Mouse (Mus musculus) left cerebral cortex, postnatal 14 days (tissue): ENCODE measurements around the gene Snx12. TPM values are rescaled to one million over a fixed set of nuclear protein-coding genes. Genes with fewer than 3 reads are reported as not detected.
A peak's percentile ranks its signal among the peaks of the same experiment; 100 is the strongest.

Experiments used
- DNase-seq, 2 experiments: peaks; one replicate each; pipeline ENCODE4 v3.0.0; 2021 to 2022; ENCODE audit warnings: low spot score in 2 of 2, mixed read lengths in 1 of 2
- intact Hi-C: fragments of 180-260 bp; cut with DNase I; formaldehyde crosslinking; loops from one replicate; pipeline ENCODE4 v1.15.1; 2025
- long read RNA-seq, 2 experiments: library from polyadenylated mRNA; stranded (forward); transcript quantifications; one replicate each; pipeline ENCODE4 v2.0.0; 2021
- total RNA-seq, 2 experiments: library from RNA; stranded (reverse); gene quantifications; 2 replicates each; pipeline ENCODE4 v1.2.3; 2021

Snx12 gene
- total RNA-seq: 10 to 100 TPM; 61.7 to 73.7 TPM
- long read RNA-seq, experiment 1, transcript Snx12-204 (6 exons, 1,114 nt): major isoform, 7 of 15 reads
- long read RNA-seq, experiment 1, partial matches to known transcripts: 2 of 15 reads
- long read RNA-seq, experiment 1, other reads (novel, unspliced or antisense): 4 of 15 reads
- long read RNA-seq, experiment 2, transcript Snx12-202 (4 exons, 2,415 nt): major isoform, 5 of 17 reads
- long read RNA-seq, experiment 2, partial matches to known transcripts: 2 of 17 reads
- long read RNA-seq, experiment 2, other reads (novel, unspliced or antisense): 5 of 17 reads

DNA sequence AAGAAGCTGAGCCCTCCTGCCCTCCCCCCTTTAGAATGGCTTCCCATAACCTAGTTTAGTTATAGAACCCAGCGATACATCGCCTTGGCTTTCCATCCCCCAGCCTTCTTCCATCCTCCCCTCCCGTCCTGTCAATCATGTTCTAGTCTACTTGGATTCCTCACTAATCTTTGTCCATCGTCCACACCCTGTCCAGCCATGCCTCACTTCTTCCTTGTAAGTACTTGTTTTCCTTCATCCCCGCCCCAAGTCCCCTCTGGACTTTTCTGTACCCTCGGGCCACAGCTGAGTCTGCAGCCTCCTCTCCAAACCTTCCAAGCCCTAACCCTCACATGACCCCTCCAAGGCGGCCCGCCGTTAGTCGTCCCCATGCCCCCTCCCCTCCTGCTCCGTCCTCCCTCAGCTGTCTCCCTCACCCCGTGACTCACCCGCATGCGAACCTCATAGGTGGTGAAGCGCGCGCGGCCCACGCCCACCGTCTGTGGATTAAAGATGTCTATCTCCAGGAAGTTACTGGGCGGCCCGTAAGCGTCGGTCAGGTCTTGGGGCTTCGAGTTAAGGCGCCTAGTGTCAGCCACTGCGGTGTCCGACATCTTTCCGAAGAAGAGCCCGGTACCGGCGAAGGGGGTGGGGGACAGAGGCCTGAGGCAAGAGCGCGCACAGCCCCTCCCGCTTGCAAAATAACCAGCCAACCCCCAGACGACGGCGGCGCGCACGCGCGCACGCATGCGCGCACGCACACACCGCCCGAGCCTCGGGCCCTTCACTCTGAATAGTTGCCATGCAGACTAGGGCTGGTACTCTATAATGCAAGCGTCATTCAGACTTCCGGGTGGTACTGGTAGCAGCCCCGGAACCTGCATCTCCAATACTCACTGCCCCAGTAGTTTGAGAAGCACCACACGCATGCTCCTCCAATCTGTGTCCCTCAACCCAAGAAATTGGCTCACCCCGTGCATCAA is at the start of gene Snx12:
Gene Snx12 (minus strand): TSS at position 730 of the 962 bp plus-strand sequence.
- intact Hi-C loops: no loop called here
- DNase-seq: peak; percentile 91 to 95

GRCm38 (mm10) chrX:101268755-101269124 is 46.4 kb upstream of the Snx12 start, which contains the start of gene Gm20489:
Gene Gm20489 (minus strand): TSS chrX:101269023.
- DNase-seq: no peak
- intact Hi-C loops: no loop called here

- intact Hi-C loops: no loop called here
- DNase-seq: no peak
Observed at GRCm38 (mm10) chrX:101268025-101268754, 45.8 kb upstream of the Snx12 start, which contains the start of gene Il2rg. Gene Il2rg (minus strand): TSS chrX:101268255.

GRCm38 (mm10) chrX:101266631-101267030 is 44.3 kb upstream of the Snx12 start:
- intact Hi-C loops: no loop called here
- DNase-seq: no peak

DNA sequence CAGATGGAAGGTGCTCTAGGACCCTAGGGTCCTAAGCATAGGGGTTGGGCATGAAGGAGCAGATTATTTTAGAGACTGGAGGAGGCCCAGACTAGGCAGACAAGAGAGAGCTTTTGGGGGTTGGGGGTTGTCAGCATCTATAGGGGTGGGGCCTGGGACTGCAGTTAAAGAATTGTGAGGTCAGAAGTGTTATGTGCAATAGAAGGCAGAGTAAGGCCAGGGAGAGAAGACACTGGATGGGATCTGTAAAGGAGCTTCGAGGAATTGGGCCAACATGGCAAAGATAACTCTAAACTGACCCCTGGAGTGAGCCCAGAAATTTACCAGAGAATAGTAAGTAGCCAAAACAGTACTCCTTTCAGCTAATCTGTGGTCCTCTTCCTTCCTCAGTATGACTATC is 41.5 kb upstream of the Snx12 start, which contains the start of gene Gm614:
Gene Gm614 (minus strand): TSS at position 101 of the 400 bp plus-strand sequence.
- DNase-seq: no peak
- intact Hi-C loops: no loop called here

GRCm38 (mm10) chrX:101260441-101261325 is 38.3 kb upstream of the Snx12 start:
- intact Hi-C loops: no loop called here
- DNase-seq: no peak

DNA sequence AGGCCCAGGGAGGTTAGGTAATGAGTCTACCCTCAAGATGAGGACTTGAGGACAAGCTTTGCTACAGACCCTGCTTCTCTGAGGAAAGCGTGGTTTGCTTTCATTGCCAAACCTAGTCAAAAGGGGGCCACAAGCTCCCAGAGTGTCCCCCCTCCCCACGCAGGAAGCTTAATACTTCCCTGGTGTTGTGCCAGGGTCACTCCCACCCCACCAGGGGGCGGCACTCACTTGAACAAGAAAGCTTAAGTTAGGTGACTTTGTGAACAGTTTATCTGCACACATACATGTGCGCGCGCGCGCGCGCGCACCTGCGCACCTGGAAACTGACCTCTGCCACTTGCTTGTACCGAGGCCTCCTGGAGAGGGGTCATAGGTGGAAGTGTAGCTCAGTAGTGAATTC is 34.2 kb upstream of the Snx12 start:
- intact Hi-C loops: no loop called here
- no peak for DNase-seq

DNA sequence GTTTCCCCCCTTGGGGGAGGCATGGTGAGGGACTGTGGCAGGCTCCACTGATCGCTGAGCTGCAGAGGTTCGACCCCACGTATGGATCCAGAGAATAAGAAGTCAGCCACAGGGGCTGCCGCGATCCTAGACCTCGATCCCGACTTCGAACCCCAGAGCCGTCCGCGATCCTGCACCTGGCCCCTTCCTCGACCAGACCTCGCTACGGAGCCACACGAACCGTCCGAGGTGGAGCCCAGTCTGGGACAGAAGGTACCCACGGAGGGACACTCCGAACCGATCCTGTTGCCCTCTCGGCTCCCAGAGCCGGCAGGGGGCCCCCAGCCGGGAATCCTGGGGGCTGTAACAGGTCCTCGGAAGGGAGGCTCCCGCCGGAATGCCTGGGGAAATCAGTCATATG is 32.4 kb upstream of the Snx12 start:
- intact Hi-C loops: no loop called here
- DNase-seq: no peak

GRCm38 (mm10) chrX:101253952-101254729 is 31.8 kb upstream of the Snx12 start, which contains the start of gene Foxo4:
Gene Foxo4 (plus strand): TSS chrX:101254528.
- intact Hi-C loops: no loop called here
- peak; percentile 84 to 85 for DNase-seq

DNA sequence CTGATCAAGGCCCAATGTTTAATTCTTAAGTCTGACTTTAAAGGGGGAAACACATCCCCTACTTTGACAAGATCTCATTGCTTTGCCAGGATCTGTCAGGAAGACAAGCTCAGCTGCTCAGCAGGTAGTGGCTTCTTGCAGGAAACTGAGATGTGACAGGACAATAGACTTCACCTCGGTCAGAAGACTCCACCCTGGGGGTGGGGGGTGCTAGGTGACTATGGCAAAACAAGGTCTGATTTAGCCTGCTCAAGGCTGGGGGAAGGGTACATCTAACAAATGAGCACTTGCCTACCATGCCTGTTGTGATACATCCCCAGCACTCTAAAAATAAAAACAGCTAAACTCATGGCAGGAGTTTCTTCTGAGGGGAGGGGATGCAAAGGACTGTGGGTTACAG is 22.6 kb upstream of the Snx12 start:
- DNase-seq: no peak
- intact Hi-C loops: no loop called here

GRCm38 (mm10) chrX:101222796-101223162 is 416 bp upstream of the Snx12 start:
- intact Hi-C loops: no loop called here
- no peak for DNase-seq

- intact Hi-C loops: no loop called here
- no peak for DNase-seq
Observed at GRCm38 (mm10) chrX:101189285-101189684, 33.1 kb downstream of the Snx12 start.

GRCm38 (mm10) chrX:101187647-101188046 is 34.7 kb downstream of the Snx12 start:
- DNase-seq: no peak
- intact Hi-C loops: no loop called here

DNA sequence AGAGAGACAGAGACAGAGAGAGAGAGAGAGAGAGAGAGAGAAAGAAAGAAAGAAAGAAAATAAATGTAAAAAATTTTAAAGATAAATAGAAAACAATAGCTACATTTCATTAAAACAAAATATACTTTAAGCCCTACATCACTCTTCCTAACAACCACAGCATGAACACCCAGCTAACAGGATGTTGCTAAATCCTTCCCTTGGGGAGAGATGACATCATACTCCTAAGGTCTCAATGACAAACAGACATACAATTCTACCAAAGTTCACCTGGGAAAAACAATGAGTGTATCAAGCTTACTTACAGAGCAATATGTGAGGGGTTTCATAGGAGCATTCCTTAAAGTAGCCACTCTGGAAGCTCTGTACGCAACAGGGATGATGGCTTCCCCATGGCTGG is 49.0 kb downstream of the Snx12 start:
- DNase-seq: no peak
- intact Hi-C loops: no loop called here

- no peak for DNase-seq
- intact Hi-C loops: no loop called here
Observed at GRCm38 (mm10) chrX:101168425-101168824, 53.9 kb downstream of the Snx12 start.

DNA sequence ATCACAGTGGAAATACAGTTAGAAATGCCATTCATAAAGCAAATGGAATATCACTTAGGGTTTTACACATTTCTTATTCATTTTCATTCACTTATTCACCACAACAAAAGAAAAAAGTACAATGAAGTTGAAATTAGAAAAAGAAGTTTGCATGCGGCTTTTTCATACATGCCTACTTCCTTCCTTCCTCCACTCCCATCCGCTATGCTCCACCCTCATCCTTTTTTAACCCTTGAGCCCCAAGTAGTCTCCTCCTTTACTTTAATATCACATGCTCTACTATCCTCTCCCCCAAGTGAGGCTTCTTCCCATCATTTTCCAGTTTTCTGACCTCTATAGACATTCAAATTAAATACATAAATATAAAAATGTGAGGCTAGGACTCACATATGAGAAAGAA is 58.6 kb downstream of the Snx12 start:
- no peak for DNase-seq
- intact Hi-C loops: no loop called here

- DNase-seq: no peak
- intact Hi-C loops: no loop called here
Observed at GRCm38 (mm10) chrX:101163278-101163677, 59.1 kb downstream of the Snx12 start.

DNA sequence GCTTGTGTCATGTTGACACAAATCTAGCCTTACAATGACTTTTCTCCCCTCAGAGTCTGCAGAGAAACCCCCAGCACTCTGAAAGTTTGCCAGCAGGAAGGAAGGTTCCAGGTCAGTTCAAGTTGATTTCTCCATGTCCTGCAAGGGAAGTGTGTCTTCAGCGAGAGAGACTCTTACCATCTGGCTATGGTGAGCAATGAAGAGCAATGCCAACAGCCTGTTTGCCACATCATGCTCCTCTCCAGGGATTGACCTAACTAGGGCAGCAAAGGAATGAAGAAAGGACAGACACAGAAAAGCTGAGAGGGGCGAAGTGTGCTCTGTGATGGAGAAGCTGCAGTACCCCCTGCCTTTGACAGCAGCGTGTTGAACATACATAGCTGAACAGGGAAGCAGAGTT is 59.8 kb downstream of the Snx12 start:
- intact Hi-C loops: no loop called here
- DNase-seq: no peak
